Mouse (Mus musculus) thymus, postnatal 14 days (tissue): ENCODE data around the gene Tmem88.

Experiments
- DNase-seq: peaks from one replicate; pipeline ENCODE4 v3.0.0; 2021

Tmem88 gene

DNA sequence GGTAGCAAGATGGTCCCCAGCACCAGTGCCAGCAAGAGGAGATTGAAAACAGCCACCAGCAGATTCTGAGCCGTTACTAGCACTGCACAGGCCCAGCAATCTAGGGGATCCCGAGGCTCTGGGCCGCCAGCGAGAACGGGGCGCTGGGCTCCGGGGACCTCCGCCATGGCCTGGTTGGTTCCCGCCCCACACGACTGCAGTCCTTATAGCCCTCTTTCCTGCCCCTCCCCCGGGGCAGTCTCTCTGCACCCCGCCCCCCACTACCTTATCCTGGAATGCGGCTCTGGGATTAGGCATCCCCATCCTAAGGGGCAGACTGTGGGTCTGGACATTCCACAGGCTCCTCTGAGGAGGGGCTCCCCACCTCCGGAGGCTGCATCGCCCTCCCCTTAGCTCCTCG is at the start of gene Tmem88:
Gene Tmem88, minus strand, starts transcription at position 176 of the 400 bp plus-strand sequence.
- DNase-seq: peak; percentile 38

DNA sequence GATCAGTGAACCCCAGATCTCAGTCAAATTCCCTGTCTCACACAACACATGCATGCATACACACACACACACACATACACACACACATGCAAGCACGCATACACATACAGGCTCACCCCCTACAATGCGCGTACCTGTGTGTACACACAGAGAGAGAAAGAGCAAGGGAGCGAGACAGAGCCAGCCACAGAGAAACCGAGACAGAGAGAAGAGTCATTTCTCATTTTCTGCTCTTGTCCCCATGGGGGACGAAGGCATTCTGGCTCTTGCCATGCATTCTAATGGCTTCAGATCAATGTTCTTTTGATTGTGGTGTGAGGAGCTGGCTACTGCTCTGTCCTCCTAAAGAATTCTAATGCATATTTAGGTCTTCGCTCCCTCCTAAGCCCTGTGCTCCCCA is 49.3 kb upstream of the Tmem88 start:
- no peak for DNase-seq

DNA sequence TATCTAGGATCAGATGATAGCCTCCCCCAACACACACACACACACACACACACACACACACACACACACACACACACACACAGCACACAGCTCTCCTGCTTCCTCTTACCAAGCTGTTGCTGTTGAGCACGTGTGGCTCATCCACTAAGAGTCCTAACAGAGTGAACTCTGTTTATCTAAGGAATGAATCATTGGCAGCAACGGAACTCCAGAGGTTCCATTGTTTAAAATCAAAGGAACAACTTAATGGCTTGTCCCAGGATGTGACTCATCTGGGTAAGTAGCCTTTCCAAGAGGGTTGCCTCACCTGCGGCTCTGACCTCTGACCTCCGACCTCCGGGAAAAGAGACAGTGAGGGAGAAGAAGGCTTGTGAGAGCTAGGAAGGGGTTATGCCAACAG is 45.3 kb upstream of the Tmem88 start:
- DNase-seq: no peak

DNA sequence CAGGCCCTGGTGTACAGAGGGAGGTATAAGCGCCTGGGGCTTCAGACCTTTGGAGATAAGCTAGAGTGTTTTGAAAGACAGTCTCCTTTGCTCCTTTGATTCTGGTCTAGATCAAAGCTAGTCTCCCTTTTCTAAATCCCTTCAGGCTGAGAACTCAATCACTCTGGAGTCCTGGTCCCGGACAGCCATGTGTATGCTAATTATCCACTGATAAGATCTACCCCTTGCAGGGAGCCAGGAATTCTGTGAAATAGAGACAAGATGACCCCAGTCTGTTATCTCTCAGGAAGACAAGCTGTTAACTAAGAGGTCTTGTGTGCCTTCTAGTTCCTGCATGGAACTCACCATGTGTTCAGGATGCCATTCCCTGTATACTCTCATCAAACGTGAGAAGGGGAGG is 39.3 kb upstream of the Tmem88 start:
- DNase-seq: no peak

DNA sequence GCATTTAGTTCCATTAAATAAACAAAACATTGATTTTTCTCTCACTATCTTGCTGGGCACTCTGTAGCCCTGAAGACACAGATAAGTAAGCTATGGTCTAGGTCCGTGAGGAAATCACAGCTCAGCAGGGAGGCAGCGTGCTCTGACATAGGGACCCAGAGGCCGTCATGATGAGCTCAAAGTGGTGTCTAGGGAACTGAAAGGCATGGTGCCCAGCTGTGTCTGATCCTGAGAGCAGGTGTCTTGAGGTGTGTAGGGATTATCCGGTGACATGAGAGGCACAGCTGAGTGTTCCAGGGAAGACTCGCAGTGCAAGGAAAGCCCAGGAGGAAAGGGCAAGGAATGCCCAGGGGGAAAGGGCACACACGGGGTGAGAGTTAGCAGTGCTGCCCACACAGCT is 35.2 kb upstream of the Tmem88 start:
- DNase-seq: no peak

DNA sequence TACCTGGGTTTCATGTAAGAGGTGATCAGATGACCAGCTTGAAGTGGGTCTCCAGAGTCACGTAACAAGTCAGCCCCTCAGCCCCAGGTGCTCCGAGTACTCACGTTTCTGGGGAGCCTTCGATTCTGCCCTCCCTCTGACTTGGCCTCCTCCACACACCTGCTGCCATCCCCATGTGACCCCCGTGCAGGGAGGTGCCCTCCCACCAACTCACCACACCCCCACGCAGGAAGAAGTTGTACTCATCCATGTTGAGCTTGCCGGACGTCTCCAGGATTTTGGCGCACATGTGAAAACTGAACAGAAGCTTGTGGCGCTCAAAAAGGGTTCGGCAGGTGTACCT is 34.6 kb upstream of the Tmem88 start:
- no peak for DNase-seq

DNA sequence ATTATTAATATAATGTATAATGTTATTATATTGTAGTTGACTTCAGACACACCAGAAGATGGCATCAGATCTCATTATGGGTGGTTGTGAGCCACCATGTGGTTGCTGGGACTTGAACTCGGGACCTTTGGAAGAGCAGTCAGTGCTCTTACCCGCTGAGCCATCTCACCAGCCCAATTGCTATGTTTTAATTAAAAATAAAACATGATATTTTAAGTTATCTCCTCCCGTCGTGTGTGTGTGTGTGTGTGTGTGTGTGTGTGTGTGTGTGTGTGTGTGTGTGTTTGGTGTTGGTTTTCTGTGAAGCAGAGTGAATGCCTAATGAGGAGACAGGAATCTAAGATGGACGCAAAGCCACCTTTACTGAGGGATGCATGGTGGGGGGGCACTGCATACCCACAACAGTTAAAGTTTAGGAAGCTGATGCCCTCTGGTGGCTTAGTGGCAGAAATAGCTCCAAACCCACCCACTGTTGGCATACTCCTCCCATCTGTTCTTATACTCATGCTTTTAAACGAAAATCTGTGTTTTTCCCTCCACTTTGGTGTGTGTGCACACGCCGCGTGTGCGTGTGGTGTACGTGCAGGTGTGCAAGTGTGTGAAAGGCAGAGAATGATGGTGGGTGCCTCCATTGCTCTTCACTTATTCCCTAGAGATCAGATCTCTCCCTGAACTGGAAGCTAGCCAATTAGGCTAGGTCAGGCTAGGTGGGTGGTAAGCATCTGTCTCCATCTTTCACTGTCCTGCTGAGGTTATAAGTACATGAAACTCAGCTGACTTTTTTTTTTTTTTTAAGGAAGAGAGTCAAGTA is 34.0 kb upstream of the Tmem88 start:
- DNase-seq: peak; percentile 85

DNA sequence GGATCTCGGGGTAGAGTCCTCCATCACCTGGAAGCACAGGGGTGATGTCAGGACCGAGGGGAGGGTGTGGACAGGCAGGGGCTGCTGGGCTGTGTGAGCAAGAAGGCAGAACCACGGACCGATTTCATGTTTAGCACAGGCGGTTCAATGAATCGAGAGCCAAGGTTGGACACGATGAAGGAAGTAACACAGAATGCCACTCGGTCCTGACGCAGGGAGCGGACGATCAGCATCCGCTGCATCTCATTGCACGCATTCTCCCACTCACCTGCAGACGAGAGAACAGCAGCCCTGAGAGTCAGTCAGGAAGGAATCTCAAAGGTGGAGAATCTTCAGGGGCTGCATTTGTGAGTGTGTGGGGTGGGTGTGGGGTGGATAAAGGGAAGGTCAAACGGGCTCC is 32.6 kb upstream of the Tmem88 start:
- no peak for DNase-seq

DNA sequence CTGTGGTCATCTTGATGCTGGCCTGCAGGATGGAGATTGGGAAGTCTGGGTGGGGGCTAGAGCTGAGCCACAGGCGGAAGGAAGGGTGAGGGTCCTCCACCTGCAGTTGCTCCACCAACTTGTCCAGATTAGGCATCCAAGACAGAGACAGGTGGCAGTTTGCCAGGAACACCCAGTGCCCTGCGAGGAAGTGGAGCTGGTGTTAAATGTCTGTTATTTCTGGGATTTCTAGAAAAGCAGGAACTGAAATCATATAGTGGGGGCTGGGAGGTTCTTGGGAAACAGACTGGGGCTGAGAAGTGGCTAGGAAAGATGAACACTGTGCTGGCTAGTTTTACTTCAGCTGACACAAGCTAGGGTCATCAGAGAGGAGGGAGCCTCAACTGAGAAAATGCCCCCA is 31.3 kb upstream of the Tmem88 start:
- no peak for DNase-seq

DNA sequence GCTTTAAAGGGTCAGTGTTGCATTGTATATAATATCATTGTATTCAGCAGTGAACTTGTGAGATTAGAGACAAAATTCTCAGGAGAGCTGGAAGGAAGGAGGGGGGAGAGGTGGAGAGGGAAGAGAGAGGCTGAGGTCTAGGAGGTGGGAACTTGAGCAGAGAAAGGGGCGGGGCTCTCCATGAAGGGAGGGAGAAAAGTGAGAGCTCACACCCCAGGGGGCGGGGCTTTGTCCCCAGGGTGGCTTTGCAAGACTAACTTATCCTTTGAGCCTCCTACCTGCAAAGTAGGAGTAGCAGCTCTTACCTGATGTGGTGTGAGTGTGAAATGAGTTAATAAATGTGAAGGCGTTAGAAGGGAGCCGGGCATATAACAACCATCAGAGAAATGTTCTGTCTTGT is 30.7 kb upstream of the Tmem88 start:
- peak; percentile 59 for DNase-seq

DNA sequence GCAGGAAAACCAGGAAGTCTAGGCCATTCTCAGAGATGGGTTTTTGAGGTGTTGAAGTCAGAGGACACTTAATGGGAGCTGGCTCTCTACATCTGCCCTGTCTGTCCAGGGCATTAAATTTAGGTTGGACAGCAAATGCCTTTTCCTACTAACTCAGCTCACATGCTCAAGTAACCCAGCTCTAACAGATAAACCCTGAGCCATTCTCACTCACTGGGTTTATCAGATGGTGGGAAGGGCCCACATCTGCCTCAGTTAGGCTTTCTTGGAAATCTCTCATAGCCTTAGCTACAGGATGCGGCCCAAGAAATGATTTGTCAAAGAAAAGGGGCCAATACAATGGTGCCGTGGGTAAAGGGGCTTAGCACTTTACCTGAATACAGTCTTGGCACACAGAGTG is 28.2 kb upstream of the Tmem88 start:
- DNase-seq: no peak

DNA sequence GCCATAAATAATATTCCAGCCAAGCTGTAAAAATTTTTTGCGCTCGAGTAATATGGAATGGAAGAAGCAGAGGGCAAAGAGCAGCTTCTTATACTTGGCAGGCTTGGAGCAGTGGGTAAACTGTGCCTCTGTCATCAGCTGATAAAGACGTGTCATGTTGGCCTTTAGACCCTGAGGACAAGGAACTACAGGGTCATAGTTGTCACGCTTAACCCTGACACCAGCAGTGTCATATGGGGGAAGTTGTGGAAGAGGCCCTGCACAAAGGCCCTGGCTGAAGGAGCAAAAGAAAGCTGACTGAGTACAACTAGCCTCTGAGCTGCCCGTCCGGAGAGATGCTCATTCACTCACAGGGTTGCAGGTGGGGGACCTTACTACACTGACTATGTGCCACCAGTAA is 25.9 kb upstream of the Tmem88 start:
- DNase-seq: no peak

DNA sequence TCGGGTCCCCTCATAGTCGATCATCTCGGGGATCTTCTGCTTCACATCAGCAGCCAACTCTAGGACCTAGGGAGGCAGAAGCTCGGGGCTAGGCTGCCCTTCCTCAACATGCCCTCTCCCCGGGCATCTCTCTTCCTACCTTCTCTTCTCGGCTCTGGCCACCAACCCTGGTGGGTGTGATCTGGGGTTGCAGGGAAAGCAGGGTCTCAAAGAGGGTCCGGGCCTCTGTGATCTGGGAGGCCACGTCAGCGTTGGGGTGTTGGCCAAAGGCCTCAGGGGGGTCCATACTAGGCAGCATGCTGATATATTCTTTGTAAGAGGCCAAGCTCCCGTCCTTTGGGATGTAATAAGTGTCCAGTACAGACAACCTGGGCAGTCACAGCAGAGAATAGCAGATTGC is 24.8 kb upstream of the Tmem88 start:
- no peak for DNase-seq

DNA sequence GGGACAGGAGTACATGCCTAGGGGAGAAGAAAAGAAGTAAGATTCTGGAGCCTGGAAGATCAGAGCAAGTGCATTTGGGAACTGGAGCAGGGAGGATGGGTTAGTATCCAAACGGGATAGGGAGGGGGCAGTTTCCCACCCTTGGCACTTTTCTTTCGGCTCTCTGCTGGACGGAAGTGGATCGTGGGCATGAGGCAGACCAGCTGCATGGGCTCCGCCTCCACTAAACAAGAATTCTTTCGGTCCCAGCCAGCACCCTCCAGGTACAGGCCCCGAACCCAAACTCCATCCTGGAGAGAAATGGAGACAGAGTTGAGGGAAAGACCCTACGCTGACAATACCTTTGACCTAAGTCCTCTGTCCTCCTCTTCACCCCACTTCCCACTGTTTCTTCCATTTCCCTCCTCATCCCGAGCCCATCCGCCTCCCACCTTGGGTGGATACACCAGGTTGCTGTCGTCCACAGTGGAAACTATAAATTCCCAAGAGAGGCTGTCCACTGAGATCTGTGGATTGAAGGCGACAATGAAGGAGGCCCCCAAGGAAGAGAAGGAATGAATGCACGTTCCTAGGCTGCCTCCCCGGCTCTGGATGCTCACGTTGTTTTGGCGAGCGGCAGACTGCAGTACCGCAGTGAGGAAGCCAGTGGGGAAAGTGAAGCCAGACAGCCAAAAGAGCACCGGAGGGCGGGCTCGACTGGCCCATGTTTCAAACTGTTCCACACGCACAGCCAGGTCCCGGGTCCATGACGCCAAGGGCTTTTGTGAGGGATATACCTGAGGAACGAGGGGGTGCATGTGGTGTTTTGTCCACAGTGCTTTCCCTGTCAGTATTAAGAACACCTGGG is 23.3 kb upstream of the Tmem88 start:
- DNase-seq: no peak

DNA sequence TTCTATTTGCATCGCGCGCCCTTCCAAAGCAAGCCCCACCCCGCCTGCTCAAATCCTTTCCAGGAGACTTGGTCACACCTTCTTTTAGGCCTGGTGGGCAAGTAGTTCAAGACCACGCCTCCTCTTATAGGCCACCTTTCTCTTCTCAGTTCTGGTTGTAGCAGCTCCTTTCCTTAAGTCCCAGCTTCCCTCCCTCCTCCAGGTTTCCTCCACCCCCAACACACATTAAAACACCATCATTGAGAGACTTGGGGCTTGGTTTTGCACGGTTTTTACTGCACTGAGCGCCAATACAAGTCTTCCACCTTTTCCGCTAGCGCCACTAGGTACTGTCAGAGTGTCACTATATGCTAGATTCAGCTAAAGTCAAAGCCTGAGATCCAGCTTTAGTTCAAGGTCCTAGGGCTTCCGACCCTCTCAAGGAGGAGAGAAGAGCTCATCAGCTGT is 22.5 kb upstream of the Tmem88 start:
- no peak for DNase-seq

DNA sequence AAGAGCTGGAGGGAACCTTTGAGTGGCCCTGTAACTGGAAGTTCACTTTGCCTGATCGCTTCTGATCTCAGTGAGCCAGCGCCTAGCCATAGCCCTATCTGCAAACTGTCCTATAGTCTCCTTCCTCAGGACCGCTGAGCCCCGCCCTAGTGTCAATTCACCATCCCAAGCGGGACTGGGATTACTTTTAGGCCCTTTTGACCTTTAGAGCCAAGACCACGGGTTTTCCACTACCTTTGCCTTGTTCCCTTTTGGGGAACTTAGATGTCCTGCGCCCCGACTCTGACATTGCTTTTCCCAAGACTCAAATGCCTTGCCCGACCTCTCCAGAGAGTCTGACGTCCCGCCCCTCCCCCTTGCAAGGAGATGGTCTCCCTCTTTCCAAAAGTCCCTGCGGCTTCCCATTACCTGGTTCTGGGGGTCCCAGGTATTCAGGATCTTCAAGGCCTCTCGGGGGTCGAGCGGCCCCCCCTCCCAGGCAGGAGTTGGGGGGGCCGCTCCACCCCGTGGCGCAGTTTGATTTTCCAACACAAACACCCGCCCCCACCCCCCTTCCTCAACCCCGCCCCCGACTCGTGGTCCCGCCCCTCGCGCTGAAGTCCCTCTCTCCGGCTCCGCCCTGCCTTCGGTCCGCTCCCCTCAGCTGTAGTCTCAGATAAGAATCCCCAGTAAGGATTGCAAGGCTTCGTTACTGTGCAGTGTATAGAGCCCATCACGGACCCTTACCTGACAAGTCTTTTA is 21.9 kb upstream of the Tmem88 start:
- DNase-seq: peak; percentile 73

DNA sequence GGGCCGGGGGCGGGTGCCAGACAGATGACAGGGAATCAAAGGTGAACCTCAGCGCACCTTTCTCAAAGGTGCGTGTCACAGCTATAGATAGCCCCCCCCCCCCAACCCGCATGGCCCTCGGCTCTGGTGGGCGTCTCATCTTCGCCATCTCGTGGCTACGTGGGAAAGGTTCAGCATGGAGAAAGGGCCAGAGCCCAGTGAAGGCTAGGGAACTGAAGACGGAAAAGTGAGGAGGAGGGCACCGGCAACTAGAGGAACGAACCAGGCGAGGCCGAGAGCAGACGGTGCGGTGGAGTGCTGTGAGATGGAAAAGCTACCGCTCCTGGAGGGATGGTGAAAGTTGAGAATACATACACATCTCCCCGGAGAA is 21.4 kb upstream of the Tmem88 start:
- DNase-seq: peak; percentile 71

DNA sequence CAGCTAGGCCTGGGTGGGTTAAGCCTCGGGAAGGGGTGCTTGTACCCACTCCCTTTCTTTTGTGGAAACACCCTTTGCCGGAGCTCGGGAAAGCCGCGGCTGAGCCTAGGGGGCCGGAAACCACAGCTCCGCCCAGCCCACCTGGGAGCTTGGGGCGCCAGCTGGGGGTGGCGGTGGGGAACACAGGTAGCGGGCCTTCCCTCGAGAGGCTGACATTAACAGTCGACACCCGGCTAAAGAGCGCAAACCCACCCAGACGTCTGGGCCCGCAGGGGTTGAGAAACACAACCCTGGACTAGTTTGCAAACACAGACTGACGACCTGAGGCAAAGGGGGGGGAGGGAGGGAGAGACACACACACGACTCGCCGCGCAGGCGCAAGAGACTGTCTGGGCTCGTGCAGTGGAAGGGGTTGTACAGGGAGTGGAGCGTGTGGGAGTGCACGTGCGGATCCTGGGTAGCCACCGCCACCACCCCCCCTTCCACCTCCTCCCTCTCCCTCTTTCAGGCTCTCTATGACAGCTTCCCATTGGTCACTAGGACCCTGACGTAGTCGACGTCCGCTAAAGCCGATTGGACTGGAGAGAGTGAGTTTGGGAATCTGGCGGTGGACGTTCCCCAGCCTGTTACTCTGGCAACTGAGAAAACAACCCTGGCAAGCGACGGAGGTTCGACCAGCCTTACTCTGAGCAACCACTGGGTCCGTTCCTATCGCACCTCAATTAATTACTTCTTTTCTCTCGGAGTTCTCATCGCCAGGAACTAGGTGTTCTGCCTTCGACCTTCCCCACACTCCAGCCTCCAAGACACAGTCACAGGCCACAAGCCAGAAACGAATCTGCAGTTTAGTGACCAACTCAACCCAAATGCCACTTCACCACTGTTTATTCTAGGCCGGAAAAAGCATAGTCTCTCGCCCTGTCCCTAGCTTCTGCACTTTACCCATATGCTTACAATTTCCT is 20.7 kb upstream of the Tmem88 start:
- peak; percentile 94 for DNase-seq

DNA sequence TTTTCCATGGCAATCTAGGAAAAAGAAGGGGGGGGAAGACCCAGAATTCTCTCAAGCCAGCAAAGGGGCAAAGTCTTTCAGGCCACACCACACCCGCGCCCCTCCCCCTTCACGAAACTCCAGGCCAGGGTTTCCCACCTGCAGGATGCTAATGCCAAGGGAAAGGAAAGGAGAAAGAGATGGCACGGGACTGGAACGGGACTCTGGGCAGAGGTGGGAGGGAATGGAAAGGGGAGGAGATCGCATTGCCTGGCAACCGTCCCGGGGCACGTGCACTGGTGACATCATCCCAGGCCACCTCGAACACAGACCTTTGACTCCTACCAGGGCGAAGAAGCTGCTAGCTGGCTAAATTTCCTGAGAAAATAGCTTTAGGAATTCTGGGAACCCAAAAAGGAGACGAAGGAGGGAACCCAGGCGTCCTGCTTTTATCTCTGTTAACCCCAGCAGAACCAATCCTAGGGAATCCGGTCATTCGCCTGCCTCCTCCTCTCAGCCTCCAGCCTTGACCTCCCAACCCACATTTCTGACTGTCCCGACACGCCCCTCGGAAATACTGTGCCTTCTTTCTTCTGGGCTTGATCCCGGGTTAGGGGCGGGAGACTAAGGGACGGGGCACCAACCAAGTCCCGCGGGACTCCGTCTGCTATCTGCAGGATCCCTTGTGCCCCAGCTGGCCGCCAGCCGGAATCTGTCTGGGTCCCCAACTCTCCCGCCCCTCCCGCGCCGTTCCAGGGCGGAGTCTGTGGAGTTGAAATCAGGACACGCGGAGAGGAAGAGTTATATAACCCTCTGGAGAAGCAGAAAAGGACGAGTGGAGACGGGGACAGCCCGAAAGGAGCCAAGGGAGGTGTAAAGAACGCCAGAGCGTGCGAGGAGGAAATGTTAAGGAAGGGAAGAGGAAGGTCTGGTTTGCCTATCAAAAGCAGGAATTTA is 19.7 kb upstream of the Tmem88 start:
- DNase-seq: peak; percentile 71

DNA sequence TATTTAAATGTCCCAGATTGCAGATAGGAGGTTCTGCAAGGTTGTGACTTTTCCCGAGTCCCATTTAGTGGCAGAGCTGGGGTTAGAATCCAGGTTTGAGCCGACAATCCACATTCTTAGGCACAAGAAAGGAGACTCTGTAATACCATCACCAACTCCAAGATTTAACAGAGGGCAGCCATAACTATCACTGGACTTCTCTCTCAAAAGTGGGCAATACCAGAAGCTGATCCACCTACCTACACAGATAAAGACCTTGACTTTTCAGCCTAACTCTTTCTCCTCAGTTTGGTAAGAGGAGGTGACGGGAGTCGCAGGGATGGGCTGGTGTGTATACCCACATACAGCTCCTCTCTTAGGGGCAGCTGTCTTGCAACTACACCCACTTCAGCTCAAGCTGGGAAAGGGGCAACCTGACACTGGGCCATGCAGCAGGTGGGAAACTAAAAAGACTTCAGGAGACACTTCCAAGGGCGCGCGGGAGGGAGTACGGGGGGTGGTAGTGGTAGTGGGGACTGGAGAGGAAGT is 19.0 kb upstream of the Tmem88 start:
- DNase-seq: no peak

DNA sequence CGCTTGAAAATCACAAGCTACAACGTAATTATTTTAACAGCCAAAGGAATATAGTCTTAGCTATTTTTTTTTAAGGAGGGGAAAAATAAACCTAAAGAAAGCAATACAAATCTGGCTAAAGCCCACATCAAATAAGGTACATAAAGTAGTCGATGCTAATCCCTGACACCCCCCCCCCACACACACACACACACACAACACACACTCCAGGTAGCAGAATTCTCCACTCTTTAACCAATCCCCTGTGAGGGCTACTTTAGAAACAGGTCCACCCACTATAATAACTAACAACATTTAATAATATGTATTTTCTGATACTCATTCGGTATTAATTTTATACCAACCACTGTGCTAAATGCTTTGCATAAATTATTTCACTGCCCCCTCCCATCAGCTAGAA is 18.5 kb upstream of the Tmem88 start:
- DNase-seq: no peak
